Mouse (Mus musculus) embryonic facial prominence, embryonic 11.5 days (tissue): ENCODE results near the gene Gm20671. TPM values are rescaled to one million over a fixed set of nuclear protein-coding genes. Genes with fewer than 3 reads are reported as not detected.
"Not testable (repeated sequence)": the region's sequence is repeated elsewhere in the genome, so short reads cannot be mapped to it uniquely, and the experiment has no call there.

Experiments
- ATAC-seq: fragments of 200-750 bp; cut with Nextera tagmentation; replicated peaks from 2 replicates; pipeline ENCODE4 v1.8.0; 2017; ENCODE audit warnings: low read depth; ENCODE audit not compliant: insufficient number of reproducible peaks, low FRiP score, low TSS enrichment
- DNase-seq: peaks from one replicate; pipeline ENCODE4 v3.0.0-alpha.2; 2015; ENCODE audit warnings: low spot score
- H3K27ac ChIP-seq: fragments of 300-500 bp; sonication (generic); replicated peaks from 2 replicates; pipeline ENCODE4 v1.5.1; 2014; ENCODE audit warnings: mild to moderate bottlenecking, low read depth, low read length, control low read depth
- H3K27me3 ChIP-seq: fragments of 300-500 bp; sonication (generic); 2 replicates; pipeline ENCODE4 v1.6.1; 2014; ENCODE audit warnings: mild to moderate bottlenecking, low read length, moderate library complexity, mixed read lengths; ENCODE audit not compliant: control insufficient read depth, insufficient read depth
- H3K36me3 ChIP-seq: fragments of 300-500 bp; sonication (generic); replicated peaks from 2 replicates; pipeline ENCODE4 v1.6.1; 2014; ENCODE audit warnings: low read depth, mild to moderate bottlenecking, low read length, moderate library complexity, mixed read lengths; ENCODE audit not compliant: control insufficient read depth, insufficient read depth
- H3K4me1 ChIP-seq: fragments of 300-500 bp; sonication (generic); 2 replicates; pipeline ENCODE4 v1.6.1; 2014; ENCODE audit warnings: low read length, mixed read lengths; ENCODE audit not compliant: control insufficient read depth, insufficient read depth
- H3K4me2 ChIP-seq: fragments of 300-500 bp; sonication (generic); 2 replicates; pipeline ENCODE4 v1.6.1; 2014; ENCODE audit warnings: low read depth, mild to moderate bottlenecking, control low read depth, low read length, moderate library complexity
- H3K4me3 ChIP-seq: fragments of 300-500 bp; sonication (generic); 2 replicates; pipeline ENCODE4 v1.5.1; 2014; ENCODE audit warnings: low read depth, low read length, control low read depth
- H3K9ac ChIP-seq: fragments of 300-500 bp; sonication (generic); replicated peaks from 2 replicates; pipeline ENCODE4 v1.6.1; 2014; ENCODE audit warnings: mild to moderate bottlenecking, control low read depth, low read length
- H3K9me3 ChIP-seq: fragments of 300-500 bp; sonication (generic); replicated peaks from 2 replicates; pipeline ENCODE4 v1.6.1; 2016; ENCODE audit warnings: mild to moderate bottlenecking, low read length, inconsistent platforms, mixed read lengths; ENCODE audit not compliant: control insufficient read depth
- WGBS: fragments of 180-500 bp; shearing (Covaris S2); extraction: QIAGEN DNeasy Blood & Tissue Kit; methylation state at CpG from one replicate; pipeline ENCODE4 v1.1.7; 2014; 5-methylcytosine and 5-hydroxymethylcytosine counted together
- polyA plus RNA-seq: library from polyadenylated mRNA; unstranded; fragments of >200 nt; fragmentation: Nextera tagmentation; extraction: Ambion mirVana; gene quantifications from 2 replicates; pipeline ENCODE4 v1.2.1, GENCODE M21; 2014

Gene Gm20671
- polyA plus RNA-seq, 1 experiment from 2014 or later, result not detected

GRCm38 (mm10) chr5:32855274-32855673 lies 28.4 kb upstream of the Gm20671 start:
- H3K9ac ChIP-seq, DNase-seq, ATAC-seq, H3K4me1 ChIP-seq, H3K27me3 ChIP-seq, H3K4me3 ChIP-seq, H3K27ac ChIP-seq, H3K36me3 ChIP-seq, H3K9me3 ChIP-seq, H3K4me2 ChIP-seq: not testable (repeated sequence)
- WGBS, result 90% methylated on average over 2 of the region's 3 CpGs

GRCm38 (mm10) chr5:32854818-32855217 lies 27.9 kb upstream of the Gm20671 start:
- ATAC-seq, result no peak
- Histone ChIP-seq H3K27ac (no peak overlapping the region), H3K36me3 (no peaks in the 10 kb centered on the region; the same call in 1 of the 2 replicates), H3K4me1 (no peaks in the 10 kb centered on the region; the same call in 1 of the 2 replicates), H3K9ac (no peak overlapping the region), H3K4me2 (no peak overlapping the region), H3K4me3 (no peak overlapping the region), H3K27me3 (no peaks in the 10 kb centered on the region), H3K9me3 (no peaks in the 10 kb centered on the region)
- 81% methylated on average over 4 of the region's 4 CpGs for WGBS
- DNase-seq, result no peak

DNA sequence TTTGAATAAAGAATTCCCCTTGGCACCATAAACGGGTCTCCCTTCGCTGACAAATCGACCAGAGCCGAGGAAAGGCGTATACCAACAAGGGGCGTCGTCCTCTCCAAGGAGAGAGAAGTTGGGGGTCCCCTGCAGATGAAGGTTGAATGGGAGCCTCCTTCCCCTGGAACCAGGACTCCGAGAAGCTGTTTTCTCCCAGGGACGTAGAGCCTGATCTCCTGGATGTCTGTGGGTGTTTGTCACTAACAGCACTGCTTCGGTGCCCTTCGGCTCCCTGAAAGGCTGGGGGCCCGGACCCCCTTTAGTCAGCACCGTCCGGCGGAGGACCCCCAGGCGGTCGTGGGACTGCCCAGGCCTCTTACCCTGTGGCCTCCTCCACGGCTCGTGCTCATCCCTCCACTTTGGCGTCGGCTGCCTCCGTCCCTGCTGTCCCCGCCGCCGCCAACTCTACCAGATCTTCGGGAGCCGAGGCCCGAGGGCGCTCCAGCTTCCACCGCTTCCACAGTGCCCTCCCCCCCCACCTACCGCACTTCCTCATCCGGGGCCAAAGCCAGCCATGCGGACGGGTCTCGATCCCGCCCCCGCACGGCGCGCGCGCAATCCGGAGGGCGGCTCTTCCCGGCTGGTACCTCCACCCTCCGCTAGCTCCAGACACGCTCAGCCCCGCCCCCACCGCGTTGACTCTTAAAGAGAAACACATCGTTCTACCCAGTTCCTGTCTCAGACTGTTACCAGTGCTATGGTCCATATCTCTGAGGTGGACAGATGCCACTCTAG lies 27.0 kb upstream of the Gm20671 start, which contains the start of gene Prr14l:
TSS of gene Prr14l (minus strand) at position 526 of the 777 bp plus-strand sequence.
- ATAC-seq (peak; percentile 93), DNase-seq (peak; percentile 98)
- Histone ChIP-seq H3K4me2 (peak within 1 kb of the TSS; percentile 67), H3K9me3 (no peaks in the 10 kb centered on the region), H3K4me1 (no peaks in the 10 kb centered on the region; the same call in 1 of the 2 replicates), H3K36me3 (no peaks in the 10 kb centered on the region; the same call in 1 of the 2 replicates), H3K4me3 (peak within 1 kb of the TSS; percentile 84), H3K27ac (0 out of 2 replicates have a peak within 1 kb of the TSS, but pooled peaks have one; percentile 29), H3K9ac (peak within 1 kb of the TSS; percentile 90), H3K27me3 (no peaks in the 10 kb centered on the region)
- WGBS, result under 1% methylated on average over 51 of the region's 51 CpGs

DNA sequence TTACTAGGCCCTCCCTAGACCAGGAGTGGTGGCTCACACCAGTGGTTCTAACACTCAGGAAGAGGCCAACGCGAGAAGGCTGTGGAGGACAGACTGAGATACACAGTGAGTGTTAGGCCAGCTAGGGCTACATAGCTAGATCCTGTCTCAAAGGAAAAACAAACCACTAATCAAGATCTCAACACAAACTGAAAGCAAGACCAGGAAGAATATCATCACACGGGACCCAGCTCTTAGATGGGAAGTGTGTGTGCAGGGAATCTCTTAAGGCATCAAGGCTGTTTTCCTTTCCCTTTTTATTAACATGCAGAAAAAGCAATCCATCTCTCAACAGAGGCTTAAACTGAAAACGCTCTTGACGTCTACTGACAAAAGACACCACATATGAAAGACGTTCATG lies 25.1 kb upstream of the Gm20671 start:
- DNase-seq, result no peak
- Histone ChIP-seq H3K36me3 (no peaks in the 10 kb centered on the region; the same call in 1 of the 2 replicates), H3K9ac (no peak overlapping the region), H3K27ac (no peak overlapping the region), H3K4me1 (no peaks in the 10 kb centered on the region; the same call in 1 of the 2 replicates), H3K9me3 (no peaks in the 10 kb centered on the region), H3K4me3 (no peak overlapping the region), H3K4me2 (no peak overlapping the region), H3K27me3 (no peaks in the 10 kb centered on the region)
- ATAC-seq, result no peak
- 67% methylated on average over 6 of the region's 6 CpGs for WGBS

GRCm38 (mm10) chr5:32849580-32849979 lies 22.7 kb upstream of the Gm20671 start:
- not testable (repeated sequence) for H3K36me3 ChIP-seq, H3K27me3 ChIP-seq, H3K27ac ChIP-seq, H3K4me3 ChIP-seq, H3K4me1 ChIP-seq, H3K4me2 ChIP-seq, ATAC-seq, H3K9me3 ChIP-seq, DNase-seq, H3K9ac ChIP-seq
- WGBS, result 91% methylated on average over 3 of the region's 3 CpGs

DNA sequence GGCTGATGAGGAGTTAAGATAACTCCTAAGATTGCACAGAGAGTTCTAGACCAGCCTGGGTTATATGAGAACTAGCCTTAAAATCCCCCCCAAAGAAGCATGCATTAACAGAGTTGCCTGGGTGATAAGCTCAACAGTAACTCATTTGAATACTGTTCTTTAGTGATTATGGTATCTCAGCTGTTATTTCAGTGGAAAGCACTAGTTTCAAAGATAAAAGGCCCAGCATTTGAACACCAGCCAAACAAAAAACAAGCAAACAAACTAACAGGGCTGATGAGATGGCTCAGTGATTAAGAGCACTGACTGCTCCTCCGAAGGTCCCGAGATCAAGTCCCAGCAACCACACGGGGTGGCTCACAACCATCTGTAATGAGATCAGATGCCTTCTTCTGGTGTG lies 22.3 kb upstream of the Gm20671 start:
- no peaks in the 10 kb centered on the region; the same call in 1 of the 2 replicates for H3K4me1 ChIP-seq
- H3K9me3 ChIP-seq, result no peaks in the 10 kb centered on the region
- no peak overlapping the region for H3K9ac ChIP-seq
- no peaks in the 10 kb centered on the region; the same call in 1 of the 2 replicates for H3K36me3 ChIP-seq
- no peaks in the 10 kb centered on the region for H3K27me3 ChIP-seq
- ATAC-seq (no peak), DNase-seq (no peak)
- H3K4me2 ChIP-seq, result no peak overlapping the region
- H3K4me3 ChIP-seq, result no peak overlapping the region
- WGBS, result 97% methylated on average over 3 of the region's 3 CpGs
- no peak overlapping the region for H3K27ac ChIP-seq

DNA sequence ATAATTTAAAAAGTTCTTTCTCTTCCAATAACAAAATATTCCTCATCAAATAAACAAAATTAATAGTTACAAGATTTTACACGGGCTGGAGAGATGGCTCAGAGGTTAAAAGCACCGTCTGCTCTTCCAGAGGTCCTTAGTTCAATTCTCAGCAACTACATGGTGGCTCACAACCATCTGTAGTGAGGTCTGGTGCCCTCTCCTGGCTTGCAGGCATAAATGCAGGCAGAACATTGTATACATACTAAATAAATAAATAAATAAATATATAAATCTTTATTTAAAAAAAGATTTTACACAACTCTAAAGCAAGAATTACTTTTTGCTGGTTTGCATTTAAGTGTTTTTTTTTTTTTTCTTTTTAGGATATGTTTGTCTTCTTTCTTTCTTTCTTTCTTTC lies 13.1 kb upstream of the Gm20671 start:
- DNase-seq (no peak), ATAC-seq (no peak)
- Histone ChIP-seq H3K9ac (no peak overlapping the region), H3K9me3 (no peaks in the 10 kb centered on the region), H3K27ac (no peak overlapping the region), H3K36me3 (peaks cover 15% of the 10 kb centered on the region), H3K4me1 (no peaks in the 10 kb centered on the region), H3K27me3 (no peaks in the 10 kb centered on the region), H3K4me3 (no peak overlapping the region), H3K4me2 (no peak overlapping the region)
- WGBS, result 86% methylated on average over 2 of the region's 2 CpGs

DNA sequence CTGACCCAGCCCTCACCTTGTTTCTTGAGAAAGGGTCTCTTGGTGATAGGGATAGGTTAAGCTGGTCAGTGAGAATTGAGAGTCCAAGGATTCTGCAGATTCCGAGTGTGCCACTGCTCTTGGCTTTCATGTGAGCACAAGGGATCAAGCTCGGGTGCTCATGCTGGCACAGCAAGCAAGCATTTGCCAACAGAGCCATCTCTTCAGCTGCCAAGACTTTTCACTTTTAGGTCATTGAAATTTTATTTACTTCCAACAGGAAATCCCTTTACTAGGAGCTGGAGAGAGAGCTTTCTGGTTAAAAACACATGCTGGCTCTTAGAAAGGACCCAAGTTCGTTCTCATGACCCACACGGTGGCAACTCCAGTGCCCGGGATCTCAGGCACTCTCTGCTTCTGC lies 10.1 kb upstream of the Gm20671 start:
- Histone ChIP-seq H3K27ac (no peak overlapping the region), H3K4me3 (no peak overlapping the region), H3K4me1 (no peaks in the 10 kb centered on the region), H3K36me3 (peaks cover 12% of the 10 kb centered on the region), H3K9ac (no peak overlapping the region), H3K4me2 (no peak overlapping the region), H3K9me3 (no peaks in the 10 kb centered on the region), H3K27me3 (no peaks in the 10 kb centered on the region)
- 90% methylated on average over 5 of the region's 5 CpGs for WGBS
- DNase-seq (no peak), ATAC-seq (no peak)
